Mouse (Mus musculus): ENCODE measurements around the gene Zfp57. TPM values are rescaled to one million over a fixed set of nuclear protein-coding genes. Genes with fewer than 3 reads are reported as not detected.

Zfp57 gene
- 401 and 458 TPM in 2 replicates for polyA plus RNA-seq (2012; rRNA removed)

DNA sequence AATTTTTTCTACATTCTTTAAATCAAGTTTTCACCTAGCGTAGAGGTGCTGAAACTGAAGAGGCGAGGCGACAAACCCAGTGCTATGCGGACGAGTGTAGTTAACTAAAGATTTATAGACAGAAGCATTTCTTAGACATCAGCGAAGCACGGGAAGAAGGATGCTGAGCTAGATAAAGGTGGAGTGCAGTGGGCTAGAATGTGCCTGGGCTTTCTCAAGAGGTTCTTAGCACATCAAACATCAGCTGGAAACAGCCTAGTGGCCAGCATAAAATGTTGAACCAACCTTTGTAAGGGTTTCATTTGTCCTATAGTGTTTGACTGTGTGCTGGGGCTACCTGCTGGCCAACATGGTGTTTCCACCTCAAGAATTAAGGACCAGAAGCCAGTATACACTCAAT, at the start of gene Zfp57:
Zfp57 (plus strand) TSS at position 301 of the 400 bp plus-strand sequence.

DNA sequence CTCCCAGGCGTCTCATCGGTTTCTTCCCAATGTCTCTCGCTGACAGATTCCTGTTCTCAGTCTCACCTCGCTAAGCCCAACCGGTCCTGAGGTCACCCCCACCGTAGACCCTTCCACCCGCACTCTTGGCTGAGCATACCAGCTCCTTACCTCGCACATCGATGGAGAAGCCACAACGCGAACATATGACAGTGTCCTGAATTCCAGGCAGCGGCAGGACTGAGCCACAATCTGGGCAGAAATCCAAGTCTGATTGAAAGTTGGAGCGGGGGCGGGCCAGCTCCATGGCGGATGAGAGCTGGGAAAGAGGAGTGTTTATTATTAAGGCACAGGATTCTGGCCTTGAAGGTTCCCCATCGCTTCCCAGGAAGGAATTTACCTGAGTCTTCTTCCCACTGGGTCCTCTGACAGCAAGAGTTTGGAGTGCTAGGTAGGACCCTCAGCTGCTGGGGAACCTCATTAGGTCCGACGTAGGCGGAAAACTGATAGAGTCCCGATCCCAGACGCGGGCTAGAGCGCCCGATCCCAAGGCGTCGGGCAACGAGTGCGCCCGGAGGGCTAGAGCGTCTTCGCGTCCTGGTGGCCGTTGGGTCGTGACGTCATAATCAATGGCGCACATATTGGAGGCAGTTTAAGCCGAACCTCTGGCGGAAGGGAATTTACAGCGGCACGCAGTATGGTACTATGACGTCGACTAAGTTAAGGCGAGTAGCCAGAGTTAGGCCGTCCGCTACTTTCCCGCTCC, 42.8 kb upstream of the Zfp57 start, which contains the start of the genes Znrd1 and Znrd1as:
Znrd1 (minus strand) TSS at position 561 of the 745 bp plus-strand sequence.
Znrd1as (plus strand) TSS at position 594 of the 745 bp plus-strand sequence.

DNA sequence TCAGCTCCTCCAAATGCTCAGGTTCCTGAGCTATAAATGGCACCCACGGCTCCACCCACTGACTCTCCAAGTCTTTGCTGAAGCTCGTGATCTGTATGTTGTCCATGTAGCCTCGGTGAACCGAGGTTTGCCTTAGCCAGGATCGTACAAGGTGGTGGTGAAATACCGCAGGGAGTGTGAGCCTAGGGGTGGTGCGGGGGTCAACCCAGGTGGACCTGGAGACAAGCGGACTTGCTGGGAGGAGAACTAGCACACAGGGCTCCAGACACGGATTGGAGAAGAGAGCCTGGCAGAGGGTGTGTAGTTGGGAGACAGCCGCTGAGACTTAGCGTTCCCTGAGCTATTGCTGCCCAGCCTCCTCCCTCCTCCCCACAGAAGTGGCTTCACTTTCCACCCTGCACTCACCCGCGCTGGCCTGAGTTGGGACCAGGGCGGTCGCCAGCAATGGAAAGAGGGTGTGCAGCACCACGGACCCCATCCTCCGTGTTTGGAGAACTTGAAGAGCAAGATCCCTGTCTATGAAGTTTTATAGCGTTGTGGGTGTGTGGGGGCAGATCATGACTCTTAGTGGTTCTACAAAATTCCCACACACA, 19.6 kb upstream of the Zfp57 start, which contains the start of gene 2410137M14Rik:
2410137M14Rik (minus strand) TSS at position 17 of the 593 bp plus-strand sequence.

GRCm38 (mm10) chr17:36989437-36989836, 11.5 kb upstream of the Zfp57 start, which contains the start of gene H2-M5:
Gene H2-M5 (minus strand): TSS chr17:36989537.

GRCm38 (mm10) chr17:37022628-37023576, 21.9 kb downstream of the Zfp57 start, which contains the start of gene Mog:
Gene Mog (minus strand): TSS chr17:37023398.

GRCm38 (mm10) chr17:37045611-37046311, 44.8 kb downstream of the Zfp57 start, which contains the start of gene Gabbr1:
Gene Gabbr1 (plus strand): TSS chr17:37045966.

Other genes with a start within 250 kb of the Zfp57 start
- not detected in 2 replicates for gene H2-M10.5, start 228.3 kb upstream of the Zfp57 start, polyA plus RNA-seq (2012; rRNA removed)
- gene H2-M10.6, start 189.0 kb upstream of the Zfp57 start, polyA plus RNA-seq (2012; rRNA removed) = not detected in 2 replicates
- gene Trim26, start 164.0 kb upstream of the Zfp57 start, polyA plus RNA-seq (2012; rRNA removed) = 35.7 and 40.5 TPM in 2 replicates
- gene Trim15, start 134.0 kb upstream of the Zfp57 start, polyA plus RNA-seq (2012; rRNA removed) = 0.09 and 0.11 TPM in 2 replicates
- gene Trim10, start 131.6 kb upstream of the Zfp57 start, polyA plus RNA-seq (2012; rRNA removed) = 0.29 and 0.55 TPM in 2 replicates
- gene Trim40, start 111.0 kb upstream of the Zfp57 start, polyA plus RNA-seq (2012; rRNA removed) = 0.16 TPM in 1 of 2 replicates, not detected in the other
- 0.02 TPM in 1 of 2 replicates, not detected in the other for gene Trim31, start 103.0 kb upstream of the Zfp57 start, polyA plus RNA-seq (2012; rRNA removed)
- gene Rnf39, start 58.2 kb upstream of the Zfp57 start, polyA plus RNA-seq (2012; rRNA removed) = 0.25 and 0.30 TPM in 2 replicates
- 163 and 175 TPM in 2 replicates for gene Ppp1r11, start 49.4 kb upstream of the Zfp57 start, polyA plus RNA-seq (2012; rRNA removed)
- gene Znrd1, start 42.6 kb upstream of the Zfp57 start, polyA plus RNA-seq (2012; rRNA removed) = 59.2 and 62.7 TPM in 2 replicates
- 4.9 and 5.0 TPM in 2 replicates for gene Znrd1as, start 42.6 kb upstream of the Zfp57 start, polyA plus RNA-seq (2012; rRNA removed)
- gene 2410137M14Rik, start 19.9 kb upstream of the Zfp57 start, polyA plus RNA-seq (2012; rRNA removed) = 1.4 and 2.1 TPM in 2 replicates
- 14.7 and 16.0 TPM in 2 replicates for gene H2-M5, start 11.6 kb upstream of the Zfp57 start, polyA plus RNA-seq (2012; rRNA removed)
- 0.04 and 0.11 TPM in 2 replicates for gene Mog, start 22.2 kb downstream of the Zfp57 start, polyA plus RNA-seq (2012; rRNA removed)
- 205 and 209 TPM in 2 replicates for gene Gabbr1, start 44.8 kb downstream of the Zfp57 start, polyA plus RNA-seq (2012; rRNA removed)
- gene Olfr90, start 87.3 kb downstream of the Zfp57 start, polyA plus RNA-seq (2012; rRNA removed) = not detected in 2 replicates
- not detected in 2 replicates for gene Olfr91, start 97.1 kb downstream of the Zfp57 start, polyA plus RNA-seq (2012; rRNA removed)
- not detected in 2 replicates for gene Olfr92, start 118.9 kb downstream of the Zfp57 start, polyA plus RNA-seq (2012; rRNA removed)
- gene Olfr93, start 160.3 kb downstream of the Zfp57 start, polyA plus RNA-seq (2012; rRNA removed) = not detected in 2 replicates
- 0.15 and 0.41 TPM in 2 replicates for gene Ubd, start 192.7 kb downstream of the Zfp57 start, polyA plus RNA-seq (2012; rRNA removed)
- gene Olfr94, start 199.8 kb downstream of the Zfp57 start, polyA plus RNA-seq (2012; rRNA removed) = 0.04 TPM in 1 of 2 replicates, not detected in the other
- gene Olfr95, start 212.0 kb downstream of the Zfp57 start, polyA plus RNA-seq (2012; rRNA removed) = 0.01 TPM in 1 of 2 replicates, not detected in the other
- not detected in 2 replicates for gene Olfr96, start 219.0 kb downstream of the Zfp57 start, polyA plus RNA-seq (2012; rRNA removed)
- gene Olfr97, start 236.2 kb downstream of the Zfp57 start, polyA plus RNA-seq (2012; rRNA removed) = not detected in 2 replicates

All from central nervous system, embryonic 14 days (tissue).